Mouse (Mus musculus) lung, adult 2 months (tissue): ENCODE results near the gene Hist1h1b.
"Not testable (repeated sequence)": the region's sequence is repeated elsewhere in the genome, so short reads cannot be mapped to it uniquely, and the experiment has no call there.

Source experiments
- CTCF ChIP-seq: fragments of 200-500 bp; IDR thresholded peaks from 2 replicates; pipeline ENCODE4 v1.5.1; 2011; ENCODE audit warnings: mild to moderate bottlenecking, low read length, control low read depth; ENCODE audit not compliant: insufficient read depth
- POLR2A ChIP-seq: fragments of 200-500 bp; IDR thresholded peaks from 2 replicates; pipeline ENCODE4 v1.6.1; 2011; ENCODE audit warnings: low read depth, mild to moderate bottlenecking, control low read depth, low read length, borderline replicate concordance; ENCODE audit errors: extremely low read depth

DNA sequence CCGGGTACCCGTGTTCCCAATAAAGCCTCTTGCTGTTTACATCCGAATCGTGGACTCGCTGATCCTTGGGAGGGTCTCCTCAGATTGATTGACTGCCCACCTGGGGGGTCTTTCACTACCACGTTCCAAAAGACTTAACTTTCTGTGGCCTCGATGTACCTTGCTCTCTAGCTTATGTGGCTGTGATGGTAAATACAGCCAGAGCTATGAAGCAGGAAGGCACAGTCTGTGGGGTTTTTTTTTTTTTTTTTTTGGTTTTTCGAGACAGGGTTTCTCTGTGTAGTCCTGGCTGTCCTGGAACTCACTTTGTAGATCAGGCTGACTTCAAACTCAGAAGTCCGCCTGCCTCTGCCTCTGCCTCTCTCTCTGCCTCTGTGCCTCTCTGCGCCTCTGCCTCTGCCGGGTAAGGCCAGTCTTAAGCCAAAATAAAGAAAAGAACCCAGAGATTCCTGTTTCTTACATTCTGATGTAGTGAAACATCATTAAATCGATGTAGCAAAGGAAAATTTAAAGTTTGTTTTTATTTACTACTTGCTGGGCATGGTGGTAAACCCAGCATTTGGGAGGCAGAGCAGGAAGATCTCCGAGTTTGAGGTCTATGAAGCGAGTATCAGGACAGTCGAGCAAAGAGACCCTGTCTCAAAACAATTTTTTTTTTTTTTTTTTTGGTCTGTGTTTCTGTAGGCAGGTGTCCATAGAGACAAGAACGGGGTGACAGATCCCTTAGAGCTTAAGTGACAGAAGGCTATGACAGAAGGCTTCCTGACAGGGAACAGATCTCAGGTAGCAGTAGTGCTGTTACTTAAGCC lies 39.9 kb upstream of the Hist1h1b start:
- not testable (repeated sequence) for TF ChIP-seq CTCF, POLR2A
